Mouse (Mus musculus) adrenal gland (tissue): ENCODE measurements around the gene Hmg20b.

ENCODE experiments used
- intact Hi-C: fragments of 180-260 bp; cut with DNase I; formaldehyde crosslinking; loops from one replicate; pipeline ENCODE4 v1.15.1; 2025

Hmg20b gene

DNA sequence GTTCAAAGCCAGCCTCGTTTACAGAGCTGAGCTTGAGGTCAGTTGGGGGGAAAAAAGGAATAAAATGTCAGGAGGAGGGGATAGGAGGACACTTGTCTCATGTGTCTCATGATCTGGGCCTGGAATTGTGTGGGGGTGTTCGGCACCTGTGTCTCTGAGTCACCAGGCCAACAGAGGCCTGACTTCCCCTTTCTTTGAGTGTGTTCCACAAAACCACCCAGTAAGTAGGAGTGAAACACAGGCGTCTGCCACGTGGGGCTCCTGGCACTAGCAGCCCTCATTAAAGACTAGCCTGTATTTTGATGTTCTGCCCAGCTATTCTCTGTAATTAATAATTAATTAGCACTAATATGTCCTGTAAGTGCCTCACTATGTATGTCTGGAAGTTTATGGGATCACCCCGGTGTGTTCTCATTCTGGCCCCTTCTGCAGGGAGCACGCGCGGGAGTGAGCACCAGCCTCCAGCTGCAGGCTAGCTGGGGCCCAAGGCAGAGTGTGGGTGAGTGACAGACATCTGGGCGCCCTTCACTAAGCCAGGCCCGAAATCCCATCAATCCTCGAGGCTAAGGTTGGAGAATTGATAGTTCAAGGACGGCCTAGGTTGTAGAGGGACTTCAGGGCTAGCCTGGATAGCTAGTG, 6.2 kb upstream of the Hmg20b start:
- intact Hi-C loops: no loop called here

DNA sequence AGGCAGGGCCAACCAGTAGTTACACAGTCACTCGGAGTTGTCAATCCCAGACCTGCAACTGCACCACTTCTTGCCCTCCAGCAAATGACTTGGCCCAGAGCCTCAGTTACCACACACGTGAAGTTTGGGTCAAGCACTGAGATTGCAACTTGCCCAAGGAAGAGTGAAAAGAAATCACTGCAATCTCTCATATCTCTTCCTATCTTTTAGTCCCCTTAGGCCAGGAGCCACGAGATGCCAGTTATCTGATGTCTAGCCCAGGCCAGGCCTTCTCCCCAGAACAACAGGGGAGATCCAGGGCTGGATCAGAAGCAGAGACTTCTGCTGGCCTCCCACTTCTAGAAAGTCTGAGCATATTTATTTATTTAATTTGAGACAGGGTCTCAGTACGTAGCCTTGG, 5.3 kb upstream of the Hmg20b start:
- intact Hi-C loops: no loop called here

DNA sequence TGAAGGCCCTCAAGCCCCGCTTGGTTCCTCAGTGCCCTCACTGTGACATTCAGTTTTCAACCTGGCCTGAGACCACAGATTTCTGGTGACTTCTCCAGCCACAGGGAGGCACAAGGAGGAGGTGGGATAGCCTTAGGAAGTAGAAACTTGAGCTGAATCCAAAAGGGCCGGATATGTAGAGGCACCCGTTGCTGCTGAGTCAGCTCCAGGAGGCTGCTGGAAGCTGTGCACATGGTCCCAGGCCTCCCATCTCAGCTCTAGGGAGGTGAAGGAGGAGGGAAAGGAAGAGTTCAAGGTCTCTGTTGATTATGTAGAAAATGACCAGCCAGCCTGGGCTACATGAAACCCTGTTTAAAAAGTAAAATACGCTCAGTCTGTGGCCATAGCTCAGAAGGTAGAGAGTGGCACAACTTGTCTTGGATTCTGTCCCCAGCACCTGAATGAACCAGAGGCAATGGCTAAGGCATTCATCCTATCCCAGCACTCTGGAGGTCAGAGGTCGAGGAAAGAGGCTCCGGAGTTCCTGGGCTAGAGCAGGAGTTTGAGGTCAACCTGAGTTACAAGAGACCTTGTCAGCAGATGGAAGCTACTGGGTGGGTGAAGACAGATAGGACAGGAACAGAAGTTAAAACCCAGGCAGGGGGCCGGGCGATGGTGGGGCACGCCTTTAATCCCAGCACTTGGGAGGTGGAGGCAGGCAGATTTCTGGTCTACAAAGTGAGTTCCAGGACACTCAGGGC, 4.6 kb upstream of the Hmg20b start:
- intact Hi-C loops: no loop called here

DNA sequence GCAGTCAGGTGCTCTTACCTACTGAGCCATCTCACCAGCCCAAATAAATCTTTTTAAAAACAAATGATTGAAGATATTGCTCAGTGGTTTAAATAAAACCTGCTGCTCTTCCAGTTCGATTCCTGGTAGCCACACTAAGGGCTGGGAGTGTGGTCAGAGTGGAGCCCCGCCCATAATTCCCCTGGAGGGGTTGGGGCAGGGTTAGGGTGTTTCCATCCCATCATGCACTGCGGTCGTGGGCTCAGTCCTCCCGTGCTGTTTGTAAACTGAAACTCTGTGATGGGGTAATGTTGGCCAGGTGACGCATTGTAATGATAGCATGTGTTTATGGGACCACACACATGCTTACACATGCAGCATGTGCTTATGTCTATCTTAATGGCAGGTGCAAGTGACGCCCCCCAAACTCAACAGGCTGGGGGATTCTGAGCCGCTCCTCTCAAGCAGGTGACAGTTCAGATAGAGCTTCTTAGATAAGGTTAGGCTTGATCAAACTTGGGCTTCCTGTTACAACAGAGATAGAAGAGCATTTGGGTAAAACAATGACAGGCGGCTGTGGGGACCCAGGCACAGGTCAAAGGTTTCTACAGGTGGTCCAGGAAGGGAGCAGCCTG, 1.5 kb upstream of the Hmg20b start:
- intact Hi-C loops: no loop called here

DNA sequence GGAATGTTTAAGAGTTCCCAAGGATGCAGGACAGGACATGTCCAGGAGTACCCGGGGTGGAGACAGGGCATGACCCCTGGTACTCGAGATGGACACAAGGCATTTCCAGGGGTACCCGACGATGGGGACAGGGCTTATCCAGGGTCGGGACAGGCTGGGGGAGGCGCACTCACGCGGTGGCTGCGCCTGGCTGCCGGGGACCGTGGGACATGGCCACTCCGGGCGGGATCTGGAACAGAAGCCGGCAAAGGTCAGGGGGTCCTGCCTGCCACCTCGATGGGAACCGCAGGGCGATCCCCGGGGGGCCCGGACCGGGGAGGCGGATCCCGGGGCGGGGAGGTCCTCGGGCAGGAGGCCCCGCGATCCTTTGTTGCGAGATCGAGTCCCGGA, 324 bp downstream of the Hmg20b start:
- intact Hi-C loops: no loop called here

DNA sequence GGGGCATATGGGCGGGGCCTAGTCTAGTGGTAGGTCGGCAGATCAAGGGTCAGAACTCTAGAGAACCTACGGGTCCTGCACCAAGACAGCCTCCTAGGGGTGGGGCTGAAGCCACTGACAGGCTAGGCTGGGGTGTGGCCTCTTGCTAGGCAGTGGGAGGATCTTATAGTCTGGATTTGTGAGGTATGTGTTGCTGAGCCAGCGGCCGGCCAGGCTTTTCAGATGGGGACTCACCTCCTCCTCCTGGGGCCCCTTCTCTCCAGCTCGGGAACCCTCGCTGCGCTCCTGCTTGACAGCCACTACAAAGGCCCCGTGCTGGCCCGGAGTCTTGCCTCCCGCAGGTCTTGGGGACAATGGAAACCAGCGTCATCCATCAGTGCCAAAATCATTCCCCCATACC, 1.1 kb downstream of the Hmg20b start:
- intact Hi-C loops: no loop called here

DNA sequence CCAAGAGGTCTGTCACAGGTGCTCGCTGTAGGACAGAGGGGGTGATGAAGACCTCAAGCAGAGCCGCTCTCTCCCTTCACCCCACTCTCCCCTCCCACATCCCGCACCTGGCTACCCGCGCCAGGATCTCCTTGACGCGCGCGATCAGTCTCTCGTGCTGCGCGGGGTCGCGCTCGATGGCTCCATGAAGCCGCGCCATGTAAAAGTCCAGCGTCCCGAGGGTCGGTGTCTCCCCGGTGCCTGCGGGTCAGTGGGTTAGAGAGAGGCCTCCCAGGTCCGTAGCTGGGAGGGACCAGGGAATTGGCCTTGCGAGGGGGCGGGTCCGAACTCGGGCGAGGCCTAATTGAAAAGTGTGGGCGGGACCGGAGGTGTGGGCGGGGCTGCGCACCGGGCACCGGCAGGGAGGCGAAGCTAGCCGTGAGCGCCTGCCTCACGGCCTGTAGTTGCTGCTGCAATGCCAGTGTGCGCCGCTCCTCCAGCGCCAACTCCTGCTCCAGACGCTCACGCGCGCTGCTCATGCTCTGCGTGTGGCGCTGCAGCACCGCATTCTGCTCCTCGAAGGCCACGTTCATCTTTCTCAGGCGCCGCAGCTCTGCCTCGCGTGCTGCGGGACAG, 3.7 kb downstream of the Hmg20b start:
- intact Hi-C loops: no loop called here

DNA sequence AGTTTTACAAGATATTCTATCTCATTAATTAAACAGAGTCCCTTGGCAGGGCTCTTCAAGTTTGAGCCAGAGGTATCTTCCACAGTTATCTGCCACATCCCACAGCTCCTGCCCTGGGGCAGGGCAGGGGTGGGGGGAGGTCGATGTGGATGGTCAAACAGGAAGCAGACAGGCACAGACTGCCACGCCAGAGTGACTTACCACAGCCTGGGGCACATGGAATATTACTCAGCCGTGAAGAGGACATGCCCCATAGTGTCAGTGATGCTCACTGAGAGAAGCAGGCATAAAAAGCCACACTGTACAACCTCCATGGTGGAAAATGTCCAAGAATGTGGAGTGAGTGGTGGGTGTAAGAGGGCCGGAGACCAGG, 5.1 kb downstream of the Hmg20b start:
- intact Hi-C loops: no loop called here

DNA sequence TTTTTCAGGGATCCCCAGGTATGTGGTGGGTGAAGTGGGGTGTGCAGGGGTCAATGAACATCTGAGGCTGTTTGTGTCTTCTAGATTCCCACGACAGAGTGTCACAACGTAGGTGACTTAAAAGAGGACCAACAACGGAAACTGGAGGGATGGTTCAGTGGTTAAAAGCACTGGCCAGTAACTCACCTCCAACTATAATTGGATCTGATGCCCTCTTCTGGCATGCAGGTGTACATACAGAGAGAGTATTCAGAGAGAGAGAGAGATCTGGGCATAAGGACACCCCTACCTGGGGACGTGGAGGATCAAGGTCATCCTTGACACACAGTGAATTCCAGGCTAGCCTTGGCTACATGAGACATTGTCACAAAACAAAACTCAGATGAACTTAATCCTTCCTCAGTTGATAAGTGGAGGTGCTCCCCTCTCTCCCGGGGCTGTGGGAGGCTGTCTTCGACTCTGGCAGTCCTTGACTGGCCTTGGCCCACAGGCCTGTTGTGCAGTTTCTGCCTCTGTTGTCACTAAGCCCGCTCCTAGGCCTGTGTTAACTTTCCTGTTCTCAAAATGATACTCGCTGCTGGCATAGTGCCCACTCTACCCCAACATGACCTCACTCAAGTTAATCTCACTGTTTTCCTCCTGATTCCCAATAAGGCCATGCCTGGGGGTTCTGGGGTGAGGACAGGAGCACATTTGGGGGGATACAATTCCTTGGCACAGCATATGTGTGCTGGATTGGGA, 5.7 kb downstream of the Hmg20b start:
- intact Hi-C loops: loop anchor here (5.0 kb wide), 1 partner anchor 52 kb away; the partner anchor contains the start of genes Pip5k1c and Tjp3

DNA sequence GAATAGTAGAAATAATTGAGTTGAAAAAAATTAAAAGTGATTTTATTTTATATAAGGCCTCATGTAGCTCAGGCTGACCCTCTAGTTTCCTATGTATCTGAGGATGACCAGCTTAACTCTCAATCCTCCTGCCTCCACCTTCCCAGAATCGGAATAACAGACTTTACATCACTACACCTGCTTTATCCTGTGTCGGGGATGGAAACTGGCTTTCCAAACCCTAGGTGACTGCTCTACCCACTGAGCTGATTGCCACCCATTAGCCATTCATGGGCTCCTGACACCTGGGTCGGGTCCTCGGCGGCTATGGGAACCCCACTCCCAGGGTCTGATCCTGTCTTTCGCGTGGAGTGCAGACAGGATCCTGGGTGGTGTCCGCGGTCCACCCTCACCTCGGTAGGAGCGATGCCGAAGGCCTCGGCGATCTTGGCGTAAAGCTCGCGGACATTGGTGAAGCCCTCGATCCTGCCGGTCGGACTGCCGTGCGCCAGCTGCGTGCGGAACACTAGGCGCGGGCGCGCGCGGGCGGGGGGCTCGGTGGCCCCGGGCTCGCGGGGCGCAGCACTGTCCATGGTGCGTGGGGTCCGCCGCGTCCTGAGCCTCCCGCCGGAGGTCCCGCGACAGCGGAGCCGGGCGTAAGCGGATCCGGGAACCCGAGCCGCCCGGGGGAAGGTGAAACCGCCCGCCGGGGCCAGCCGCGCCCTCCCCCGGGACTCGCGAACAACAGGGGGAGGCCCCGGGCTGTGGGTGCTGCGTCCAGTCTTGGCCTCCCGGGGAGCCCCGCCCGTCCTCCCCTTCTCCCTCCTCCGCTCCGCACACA, 7.4 kb downstream of the Hmg20b start, which contains the start of gene Gipc3:
Gene Gipc3 (minus strand): TSS at position 581 of the 820 bp plus-strand sequence.
- intact Hi-C loops: loop anchor here (5.0 kb wide), 1 partner anchor 51 kb away; the partner anchor contains the start of genes Pip5k1c and Tjp3

DNA sequence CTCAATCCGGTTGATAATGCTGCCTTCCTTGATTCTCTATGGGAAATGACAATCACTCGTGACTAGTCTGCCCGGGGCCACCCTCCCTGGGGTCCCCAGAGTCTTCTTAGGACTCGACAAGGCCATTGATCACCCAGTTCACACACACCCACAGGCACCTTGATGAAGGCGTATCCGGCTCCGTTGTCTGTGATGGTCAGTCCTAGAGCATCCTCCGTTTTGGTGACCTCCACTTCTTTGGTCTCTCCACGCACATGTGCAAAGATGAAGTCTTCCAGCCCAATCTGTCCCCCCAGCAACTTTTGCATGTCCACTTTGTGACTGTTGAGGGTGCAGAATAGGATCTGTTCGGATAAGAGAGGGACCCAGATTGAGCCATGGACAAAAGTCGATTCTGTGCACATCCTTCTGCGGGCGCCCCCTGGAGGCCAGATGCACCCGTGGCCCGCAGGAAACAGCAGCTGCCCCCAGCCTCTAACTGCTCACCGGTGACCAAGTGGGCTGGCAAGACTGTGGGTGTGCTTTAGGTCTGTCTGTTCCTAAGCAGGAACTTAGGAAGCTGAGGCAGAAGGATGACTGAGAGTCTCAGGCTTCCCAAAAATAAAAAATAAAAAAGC, 8.8 kb downstream of the Hmg20b start:
- intact Hi-C loops: loop anchor here (5.0 kb wide), 1 partner anchor 49 kb away; the partner anchor contains the start of genes Pip5k1c and Tjp3

DNA sequence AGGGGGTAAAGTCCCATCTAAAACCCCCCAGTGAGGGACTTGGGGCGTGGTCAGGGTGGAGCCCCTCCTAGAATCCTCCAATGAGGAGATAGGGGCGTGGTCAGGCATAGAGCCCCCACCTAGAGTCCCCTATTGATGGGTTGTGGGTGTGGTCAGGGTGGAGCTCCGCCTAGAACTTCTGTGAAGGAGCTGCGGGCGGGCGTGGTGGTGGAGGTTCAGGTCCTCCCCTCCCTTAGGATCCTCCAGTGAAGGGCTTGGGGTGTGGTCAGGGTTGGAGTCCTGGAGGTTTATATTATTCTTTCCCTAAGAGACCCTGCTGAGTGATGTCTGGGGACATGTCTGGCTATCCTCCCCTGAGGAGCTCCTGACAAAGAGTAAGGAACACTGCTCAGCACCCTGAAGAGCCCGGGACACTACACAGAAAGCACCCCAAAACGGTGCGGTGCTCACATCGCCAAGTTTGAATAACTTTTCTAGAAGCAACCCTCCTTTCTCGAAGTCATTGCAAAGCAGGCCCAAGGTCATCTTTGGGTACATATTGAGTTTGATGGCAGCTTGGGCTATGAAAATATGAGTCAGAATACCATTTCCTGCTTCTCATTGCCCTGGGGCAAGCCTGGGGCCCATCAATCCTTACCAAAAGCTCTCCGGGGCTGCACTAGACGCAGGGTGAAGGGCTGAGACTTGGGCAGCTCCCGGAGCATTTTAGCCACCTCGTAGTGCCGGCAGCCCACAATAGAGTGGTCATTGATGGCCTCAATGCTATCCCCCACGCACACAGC, 9.5 kb downstream of the Hmg20b start:
- intact Hi-C loops: loop anchor here (5.0 kb wide), 1 partner anchor 48 kb away; the partner anchor contains the start of genes Pip5k1c and Tjp3

DNA sequence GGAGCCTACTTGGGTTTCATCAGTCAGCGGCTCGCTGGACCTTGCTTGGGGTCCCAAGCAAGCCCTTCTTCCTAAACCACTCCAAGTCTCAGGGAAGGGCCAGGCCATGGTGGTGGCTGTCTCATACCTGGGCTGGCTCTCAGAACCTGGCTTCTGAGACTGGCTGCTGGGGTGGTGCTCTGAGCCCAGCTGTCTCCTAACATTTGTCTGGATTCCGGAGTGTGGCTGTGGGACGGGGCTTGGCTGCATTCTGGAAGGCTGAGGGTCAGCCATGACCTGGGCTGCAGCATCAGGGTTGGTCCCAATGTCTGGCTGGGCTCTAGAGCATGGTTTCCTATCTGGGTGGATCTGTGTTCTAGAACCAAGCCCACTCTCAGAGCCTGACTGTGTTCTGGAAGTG, 13.7 kb downstream of the Hmg20b start:
- intact Hi-C loops: no loop called here

DNA sequence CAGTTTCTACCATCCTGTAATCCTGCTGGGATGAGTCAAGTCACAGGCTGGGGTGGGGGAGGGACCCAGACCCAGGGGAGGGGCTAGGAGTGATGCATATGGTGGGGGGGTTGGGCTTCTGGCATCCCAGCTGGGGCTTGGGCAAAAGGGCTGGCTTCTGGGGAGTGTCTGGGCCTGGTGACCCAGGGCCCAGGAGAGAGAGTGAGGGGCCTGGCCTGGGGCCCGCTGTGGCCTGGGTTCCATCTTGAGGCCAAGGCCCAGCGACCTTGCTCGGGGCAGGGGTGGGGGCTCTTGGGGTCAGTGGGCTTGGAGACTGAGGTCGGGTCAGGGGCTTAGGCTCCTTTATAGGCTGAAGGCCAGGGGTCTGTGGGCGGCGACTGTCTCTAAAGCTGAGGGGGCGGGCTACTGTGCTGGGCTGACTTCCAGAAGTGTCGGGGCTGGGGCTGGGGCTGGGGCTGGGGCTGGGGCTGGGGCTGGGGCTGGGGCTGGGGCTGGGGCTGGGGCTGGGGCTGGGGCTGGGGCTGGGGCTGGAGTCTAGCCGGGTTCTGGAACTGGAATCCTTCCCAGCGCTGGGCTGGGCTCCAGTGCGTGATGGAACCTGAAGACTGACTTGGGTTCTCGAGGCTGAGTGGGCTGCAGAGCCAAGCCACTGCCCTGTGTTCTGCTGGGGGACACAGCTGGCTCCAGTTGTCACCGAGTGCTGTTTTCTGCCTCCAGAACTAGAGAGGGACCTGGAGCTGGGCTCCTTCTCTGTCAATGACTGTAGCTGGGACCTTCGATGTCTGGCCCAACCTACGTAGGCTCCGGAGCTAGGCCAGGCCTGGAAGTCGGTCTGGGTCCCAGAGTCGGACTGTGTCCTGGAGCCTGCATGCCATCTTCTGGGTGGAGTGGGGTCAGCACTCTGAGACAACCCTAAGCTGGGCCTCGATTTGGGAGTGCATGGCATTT, 14.6 kb downstream of the Hmg20b start:
- intact Hi-C loops: no loop called here

DNA sequence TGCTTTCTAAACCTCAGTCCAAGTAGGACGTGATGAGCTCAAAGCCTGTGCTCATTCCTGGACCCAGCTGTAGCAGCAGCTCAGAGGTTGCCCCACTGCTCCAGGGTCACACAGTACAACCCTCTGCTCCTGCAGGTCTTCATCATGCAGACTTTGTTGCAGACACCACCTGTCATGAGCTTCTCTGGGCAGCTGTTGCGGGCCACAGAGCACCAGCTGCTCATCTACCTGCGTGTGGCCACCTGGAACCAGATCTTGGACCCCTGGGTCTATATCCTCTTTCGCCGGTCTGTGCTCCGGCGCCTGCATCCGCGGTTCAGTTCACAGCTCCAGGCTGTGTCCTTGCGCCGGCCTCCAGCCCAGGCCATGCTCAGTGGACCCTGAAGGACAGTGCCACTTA, 16.0 kb downstream of the Hmg20b start:
- intact Hi-C loops: no loop called here

DNA sequence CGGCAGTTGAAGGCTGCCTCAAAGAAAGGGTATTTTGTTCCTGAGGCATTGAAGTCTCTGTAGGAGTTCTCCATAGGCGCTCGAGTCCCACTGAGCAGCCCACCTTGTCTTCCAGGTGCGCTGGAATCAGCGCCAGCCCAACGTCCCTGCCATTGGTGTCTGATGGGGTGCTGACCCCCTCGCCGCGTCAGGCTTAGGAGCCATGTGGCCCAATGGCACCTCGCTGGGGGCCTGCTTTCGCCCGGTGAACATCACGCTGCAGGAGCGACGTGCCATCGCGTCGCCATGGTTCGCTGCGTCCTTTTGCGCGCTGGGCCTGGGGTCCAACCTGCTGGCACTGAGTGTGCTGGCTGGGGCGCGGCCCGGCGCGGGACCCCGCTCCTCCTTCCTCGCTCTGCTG, 18.0 kb downstream of the Hmg20b start:
- intact Hi-C loops: no loop called here

DNA sequence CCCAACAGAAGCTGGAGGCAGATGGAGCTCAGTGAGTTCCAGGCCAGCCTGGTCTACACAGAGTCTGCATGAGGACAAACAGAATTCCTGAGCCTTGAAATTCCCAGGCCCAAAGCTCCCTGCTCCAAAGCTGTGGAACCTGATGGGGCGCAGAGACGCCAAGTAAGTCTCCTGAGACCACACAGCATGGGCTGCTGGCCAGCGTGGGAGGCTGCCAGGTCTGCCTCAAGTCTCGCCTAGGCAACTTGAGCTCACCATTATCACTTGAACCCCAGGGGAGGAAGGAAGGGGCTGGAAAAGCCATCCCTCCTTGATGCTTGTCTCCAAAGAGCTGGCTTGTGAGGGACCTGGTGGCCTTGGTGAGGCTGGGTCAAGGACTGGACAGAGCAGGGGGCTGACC, 20.3 kb downstream of the Hmg20b start:
- intact Hi-C loops: no loop called here
